Mouse (Mus musculus) kidney, postnatal 4 days (tissue): Measurements from ENCODE around the gene Bbs7.

Source experiments
- DNase-seq, 2 experiments: peaks; one replicate each; pipeline ENCODE4 v3.0.0; 2021; ENCODE audit warnings: mixed read lengths in 2 of 2

The Bbs7 gene

GRCm38 (mm10) chr3:36551343-36551742, 61.9 kb downstream of the Bbs7 start:
- peak; percentile 49 to 61 for DNase-seq

- no peak for DNase-seq
Observed at GRCm38 (mm10) chr3:36544961-36545360, 68.3 kb downstream of the Bbs7 start.

- no peak for DNase-seq
Observed at GRCm38 (mm10) chr3:36541399-36541798, 71.9 kb downstream of the Bbs7 start.

GRCm38 (mm10) chr3:36540756-36541155, 72.5 kb downstream of the Bbs7 start:
- no peak for DNase-seq

GRCm38 (mm10) chr3:36537701-36538470, 75.4 kb downstream of the Bbs7 start:
- no peak for DNase-seq

- DNase-seq = no peak
Observed at GRCm38 (mm10) chr3:36536041-36536440, 77.2 kb downstream of the Bbs7 start.

GRCm38 (mm10) chr3:36533201-36533672, 80.0 kb downstream of the Bbs7 start:
- peak in 1 of 2 experiments; percentile 13 for DNase-seq

GRCm38 (mm10) chr3:36532738-36533137, 80.5 kb downstream of the Bbs7 start:
- peak in 1 of 2 experiments; percentile 11 for DNase-seq

GRCm38 (mm10) chr3:36531979-36532542, 81.2 kb downstream of the Bbs7 start:
- DNase-seq = peak in 1 of 2 experiments; percentile 12

- DNase-seq = no peak
Observed at GRCm38 (mm10) chr3:36531242-36531641, 82.0 kb downstream of the Bbs7 start.

- DNase-seq = no peak
Observed at GRCm38 (mm10) chr3:36530781-36531180, 82.5 kb downstream of the Bbs7 start.

GRCm38 (mm10) chr3:36530345-36530744, 82.9 kb downstream of the Bbs7 start:
- peak; percentile 65 to 73 for DNase-seq

GRCm38 (mm10) chr3:36524466-36524865, 88.8 kb downstream of the Bbs7 start:
- no peak for DNase-seq
